Mouse (Mus musculus): ENCODE data around the gene Klk14. TPM values are rescaled to one million over a fixed set of nuclear protein-coding genes. Genes with fewer than 3 reads are reported as not detected.
"Not testable (repeated sequence)": the region's sequence is repeated elsewhere in the genome, so short reads cannot be mapped to it uniquely, and the experiment has no call there.

Klk14 gene
- polyA plus RNA-seq, 1 experiment, result not detected

DNA sequence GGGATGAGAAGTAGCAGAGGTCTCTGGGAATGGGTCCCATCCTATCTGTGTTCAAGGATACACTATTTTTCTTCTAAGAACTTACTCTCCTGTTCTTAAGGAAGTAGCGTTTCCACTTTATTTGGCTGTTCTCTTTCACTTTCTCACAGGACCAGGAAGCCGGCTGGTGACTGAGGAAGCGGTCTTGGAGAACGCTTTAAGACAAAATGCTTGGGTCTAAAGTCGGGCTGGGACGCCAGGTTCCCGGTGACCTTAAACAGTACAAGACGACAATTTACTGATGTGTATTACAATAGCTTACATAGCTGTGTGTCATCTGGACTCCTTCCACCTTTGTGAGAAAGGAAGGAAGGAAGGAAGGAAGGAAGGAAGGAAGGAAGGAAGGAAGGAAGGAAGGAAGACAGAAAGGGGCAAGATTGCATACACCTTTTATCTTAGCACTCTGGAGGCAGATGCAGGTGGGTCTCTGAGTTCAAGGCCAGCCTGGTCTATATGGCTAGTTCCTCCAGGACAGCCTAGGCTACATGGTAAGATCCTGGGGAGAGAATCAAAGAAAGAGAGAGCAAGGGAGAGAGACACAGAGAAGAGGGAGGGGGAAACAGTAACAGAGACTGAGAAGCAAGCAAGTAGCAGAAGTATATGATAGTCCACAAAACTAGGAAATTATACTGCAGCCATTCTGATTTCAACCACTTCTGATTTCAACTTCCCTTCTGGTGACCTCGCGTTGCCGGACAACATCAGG lies 19.0 kb upstream of the Klk14 start:
- peaks cover 3% of the 10 kb centered on the region for H3K27me3 ChIP-seq (replicated peaks)

DNA sequence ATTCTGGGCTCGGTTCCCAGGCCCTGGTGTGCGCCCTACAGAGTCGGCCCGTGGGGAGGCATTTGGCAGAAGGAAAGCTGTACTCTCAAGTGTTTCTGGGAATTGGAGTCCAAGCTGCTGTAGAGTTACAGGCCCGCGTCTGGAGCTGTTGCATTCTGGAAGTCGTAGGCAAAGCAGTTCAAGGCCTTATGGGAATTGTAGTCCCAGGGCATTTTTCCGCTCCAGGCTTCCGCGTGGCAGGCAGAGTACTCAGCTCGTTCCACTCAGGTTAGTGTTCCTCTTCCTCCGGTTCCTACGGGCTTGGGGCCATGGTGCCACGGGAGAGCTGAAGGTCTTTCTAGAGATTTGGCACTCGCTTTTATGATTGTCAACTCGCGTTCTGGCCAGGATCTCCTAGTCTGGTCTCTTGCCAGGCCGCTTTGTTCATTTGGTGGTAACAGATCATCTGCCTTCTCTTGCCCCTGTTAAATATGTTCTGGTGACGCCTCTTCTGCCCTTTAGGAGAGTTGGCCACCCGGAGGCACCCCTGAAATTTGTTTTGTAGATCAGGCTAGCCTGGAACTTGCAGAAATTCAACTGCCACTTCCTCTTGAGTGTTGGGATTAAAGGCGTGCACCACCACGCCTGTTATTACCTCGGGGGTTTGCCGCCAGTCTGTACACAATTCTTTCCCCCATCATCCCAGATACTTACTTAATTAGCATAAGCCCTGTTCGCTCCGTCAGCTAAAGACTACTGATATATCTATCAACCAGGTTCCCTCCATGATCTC lies 18.2 kb upstream of the Klk14 start, which contains the start of gene Ctu1:
TSS of gene Ctu1 (plus strand) at position 208 of the 772 bp plus-strand sequence.
- H3K36me3 ChIP-seq (replicated peaks; ENCODE audit: low read length), result peaks cover 32% of the 10 kb centered on the region
- peaks cover 25% of the 10 kb centered on the region for H3K4me1 ChIP-seq
- peak within 1 kb of the TSS; percentile 95 for H3K4me3 ChIP-seq (replicated peaks)
- TF ChIP-seq FLI1 (IDR thresholded peaks at IDR 0.05; ENCODE audit: low read length), result no peak
- H3K27me3 ChIP-seq (replicated peaks), result no peaks in the 10 kb centered on the region
- H3K9me3 ChIP-seq, result peaks cover 18% of the 10 kb centered on the region

More for the DNA sequence above, 19.0 kb upstream of the Klk14 start:
- Histone ChIP-seq H3K9me3 (peaks cover 10% of the 10 kb centered on the region), H3K4me3 (replicated peaks) (peak overlapping the region; percentile 95), H3K36me3 (replicated peaks; ENCODE audit: low read length) (peaks cover 24% of the 10 kb centered on the region), H3K4me1 (peaks cover 25% of the 10 kb centered on the region)
- TF ChIP-seq GATA1 (IDR thresholded peaks at IDR 0.05; ENCODE audit: borderline replicate concordance, low read length) (no peak), FLI1 (IDR thresholded peaks at IDR 0.05; ENCODE audit: low read length) (no peak)

DNA sequence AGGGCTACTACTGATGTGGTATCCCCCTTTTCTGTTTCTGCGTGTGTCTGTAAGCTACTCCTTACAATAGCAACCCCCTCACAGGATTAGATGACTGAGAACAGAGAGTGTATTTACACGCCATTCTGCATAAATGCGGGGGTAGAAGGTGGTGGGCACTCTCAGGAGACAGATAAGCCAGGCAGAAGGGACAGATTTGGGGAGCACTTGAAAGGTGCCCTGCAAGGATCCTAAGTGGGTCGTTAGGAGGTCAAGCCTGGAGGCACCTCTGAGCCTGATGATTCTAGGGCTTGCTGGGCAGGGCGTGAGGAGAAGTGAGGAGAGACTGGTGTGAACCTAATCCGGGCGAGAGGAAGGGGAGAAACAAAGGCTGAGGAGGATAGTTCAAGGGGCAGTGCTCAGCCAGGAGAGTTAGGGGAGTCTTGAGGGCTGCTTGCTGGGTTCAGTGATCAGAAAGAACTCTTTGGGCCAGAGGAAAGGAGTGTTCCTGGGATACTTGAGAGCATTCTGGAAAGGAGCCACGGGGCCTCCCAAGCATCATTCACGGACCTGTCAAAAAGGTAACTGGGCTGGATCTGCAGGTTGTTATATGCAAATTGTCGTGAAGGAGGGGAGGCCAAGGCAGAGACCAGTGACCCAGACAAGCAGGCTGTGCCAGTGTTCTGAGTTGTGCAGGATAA lies 17.5 kb upstream of the Klk14 start:
- H3K4me3 ChIP-seq (replicated peaks), result peak overlapping the region; percentile 95
- H3K9me3 ChIP-seq, result peaks cover 24% of the 10 kb centered on the region
- H3K4me1 ChIP-seq, result peaks cover 25% of the 10 kb centered on the region
- TF ChIP-seq GATA1 (IDR thresholded peaks at IDR 0.05; ENCODE audit: borderline replicate concordance, low read length) (no peak), FLI1 (IDR thresholded peaks at IDR 0.05; ENCODE audit: low read length) (no peak)
- no peaks in the 10 kb centered on the region for H3K27me3 ChIP-seq (replicated peaks)
- peaks cover 39% of the 10 kb centered on the region for H3K36me3 ChIP-seq (replicated peaks; ENCODE audit: low read length)

DNA sequence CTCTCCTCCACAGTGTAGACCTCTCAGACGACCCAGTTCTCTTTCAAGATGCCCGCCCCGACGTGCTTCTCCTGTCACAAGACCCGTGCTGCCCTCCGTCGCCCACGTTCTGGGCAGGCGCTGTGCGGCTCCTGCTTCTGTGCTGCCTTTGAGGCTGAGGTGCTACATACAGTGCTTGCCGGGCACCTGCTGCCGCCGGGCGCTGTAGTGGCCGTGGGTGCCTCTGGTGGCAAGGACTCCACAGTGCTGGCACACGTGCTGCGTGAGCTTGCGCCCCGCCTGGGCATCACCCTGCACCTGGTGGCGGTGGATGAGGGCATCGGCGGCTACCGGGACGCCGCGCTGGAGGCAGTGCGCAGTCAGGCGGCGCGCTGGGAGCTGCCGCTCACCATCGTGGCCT lies 15.1 kb upstream of the Klk14 start:
- peaks cover 25% of the 10 kb centered on the region for H3K4me1 ChIP-seq
- H3K27me3 ChIP-seq (replicated peaks), result no peaks in the 10 kb centered on the region
- H3K4me3 ChIP-seq (replicated peaks), result peak overlapping the region; percentile 14
- TF ChIP-seq FLI1 (IDR thresholded peaks at IDR 0.05; ENCODE audit: low read length) (no peak), GATA1 (IDR thresholded peaks at IDR 0.05; ENCODE audit: borderline replicate concordance, low read length) (no peak)
- H3K36me3 ChIP-seq (replicated peaks; ENCODE audit: low read length), result peaks cover 47% of the 10 kb centered on the region
- H3K9me3 ChIP-seq, result peaks cover 24% of the 10 kb centered on the region

DNA sequence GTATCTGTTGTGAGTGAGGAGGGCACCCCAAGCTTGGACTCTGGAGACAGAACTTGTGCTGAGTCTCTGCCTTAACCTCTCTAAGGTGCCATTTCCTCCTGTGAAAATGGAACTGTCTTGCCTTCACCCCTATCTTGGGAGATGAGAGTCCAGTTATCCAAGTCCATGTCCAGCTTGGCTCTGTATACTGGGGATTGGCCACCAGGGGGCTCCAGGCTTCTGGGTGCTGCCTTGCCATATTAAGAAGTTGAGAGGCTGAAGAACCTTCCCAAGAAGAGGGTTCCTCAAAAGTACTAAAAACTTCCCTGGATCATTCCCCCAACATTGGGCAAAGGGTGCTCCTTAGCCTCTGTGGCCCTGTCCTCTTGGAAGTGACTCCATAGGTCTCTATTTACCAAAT lies 11.7 kb upstream of the Klk14 start:
- peaks cover 10% of the 10 kb centered on the region for H3K4me1 ChIP-seq
- H3K9me3 ChIP-seq, result peaks cover 24% of the 10 kb centered on the region
- H3K4me3 ChIP-seq (replicated peaks), result no peak overlapping the region
- H3K27me3 ChIP-seq (replicated peaks), result peaks cover 5% of the 10 kb centered on the region
- peaks cover 47% of the 10 kb centered on the region for H3K36me3 ChIP-seq (replicated peaks; ENCODE audit: low read length)
- TF ChIP-seq FLI1 (IDR thresholded peaks at IDR 0.05; ENCODE audit: low read length), result no peak
- TF ChIP-seq GATA1 (IDR thresholded peaks at IDR 0.05; ENCODE audit: borderline replicate concordance, low read length), result no peak

GRCm38 (mm10) chr7:43680960-43681359 lies 9.3 kb upstream of the Klk14 start:
- H3K4me3 ChIP-seq (replicated peaks), result no peak overlapping the region
- H3K27me3 ChIP-seq (replicated peaks), result peaks cover 20% of the 10 kb centered on the region
- peaks cover 16% of the 10 kb centered on the region for H3K9me3 ChIP-seq
- TF ChIP-seq FLI1 (IDR thresholded peaks at IDR 0.05; ENCODE audit: low read length), result no peak
- no peak for TF ChIP-seq GATA1 (IDR thresholded peaks at IDR 0.05; ENCODE audit: borderline replicate concordance, low read length)
- peaks cover 25% of the 10 kb centered on the region for H3K36me3 ChIP-seq (replicated peaks; ENCODE audit: low read length)
- H3K4me1 ChIP-seq, result peaks cover 11% of the 10 kb centered on the region; the same call in 1 of the 2 replicates

- H3K9me3 ChIP-seq; H3K4me3 ChIP-seq (replicated peaks); H3K36me3 ChIP-seq (replicated peaks; ENCODE audit: low read length): not testable (repeated sequence)
- Histone ChIP-seq H3K4me1 (peaks cover 11% of the 10 kb centered on the region; the same call in 1 of the 2 replicates), H3K27me3 (replicated peaks) (peaks cover 21% of the 10 kb centered on the region)
Observed at GRCm38 (mm10) chr7:43682511-43682910, 7.7 kb upstream of the Klk14 start.

- Histone ChIP-seq H3K27me3 (replicated peaks) (peaks cover 30% of the 10 kb centered on the region), H3K9me3 (no peaks in the 10 kb centered on the region), H3K4me3 (replicated peaks) (no peak overlapping the region), H3K36me3 (replicated peaks; ENCODE audit: low read length) (no peaks in the 10 kb centered on the region), H3K4me1 (peaks cover 11% of the 10 kb centered on the region; the same call in 1 of the 2 replicates)
- TF ChIP-seq FLI1 (IDR thresholded peaks at IDR 0.05; ENCODE audit: low read length) (no peak), GATA1 (IDR thresholded peaks at IDR 0.05; ENCODE audit: borderline replicate concordance, low read length) (no peak)
Observed at GRCm38 (mm10) chr7:43685088-43685487, 5.1 kb upstream of the Klk14 start.

DNA sequence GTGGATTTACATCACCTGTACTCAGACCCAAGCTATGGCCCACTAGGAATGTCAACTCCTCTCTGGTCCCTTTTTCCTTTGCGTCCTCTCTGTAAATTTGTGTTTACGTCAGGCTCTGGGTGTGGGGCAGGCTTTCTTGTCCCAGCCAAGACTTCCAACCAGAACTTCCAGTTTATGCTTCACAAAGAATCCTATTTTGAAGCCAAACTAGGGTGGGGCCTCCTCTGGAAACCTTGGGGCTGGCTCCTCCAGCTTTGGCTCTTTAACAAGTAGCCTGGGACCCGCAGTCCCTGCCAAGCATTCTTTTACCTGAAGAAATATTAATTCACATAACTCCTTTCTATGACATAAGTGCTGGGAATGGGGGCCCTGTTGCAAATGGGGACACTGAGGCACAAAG lies 19.8 kb downstream of the Klk14 start:
- Histone ChIP-seq H3K4me3 (replicated peaks) (no peak overlapping the region), H3K9me3 (no peaks in the 10 kb centered on the region), H3K36me3 (replicated peaks; ENCODE audit: low read length) (no peaks in the 10 kb centered on the region), H3K4me1 (no peaks in the 10 kb centered on the region), H3K27me3 (replicated peaks) (peaks cover 17% of the 10 kb centered on the region)
- TF ChIP-seq FLI1 (IDR thresholded peaks at IDR 0.05; ENCODE audit: low read length) (no peak), GATA1 (IDR thresholded peaks at IDR 0.05; ENCODE audit: borderline replicate concordance, low read length) (no peak)

- H3K9me3 ChIP-seq, result no peaks in the 10 kb centered on the region
- H3K4me3 ChIP-seq (replicated peaks), result no peak within 1 kb of the TSS
- H3K4me1 ChIP-seq, result no peaks in the 10 kb centered on the region
- peaks cover 17% of the 10 kb centered on the region for H3K27me3 ChIP-seq (replicated peaks)
- TF ChIP-seq FLI1 (IDR thresholded peaks at IDR 0.05; ENCODE audit: low read length) (no peak), GATA1 (IDR thresholded peaks at IDR 0.05; ENCODE audit: borderline replicate concordance, low read length) (no peak)
- H3K36me3 ChIP-seq (replicated peaks; ENCODE audit: low read length), result no peaks in the 10 kb centered on the region
Observed at GRCm38 (mm10) chr7:43712267-43712666, 22.0 kb downstream of the Klk14 start, which contains the start of gene Klk13. TSS of gene Klk13 (plus strand) at chr7:43712567.

Measured in megakaryocyte, embryonic 14.5 days (primary cell).